Mouse (Mus musculus): ENCODE data around the gene Rfx7.
"Not testable (repeated sequence)": the region's sequence is repeated elsewhere in the genome, so short reads cannot be mapped to it uniquely, and the experiment has no call there.

Gene Rfx7

GRCm38 (mm10) chr9:72638951-72639842 lies 107.2 kb downstream of the Rfx7 start:
- in situ Hi-C loops (cut with MboI; ENCODE audit: low sequenced_read_pairs) = no loop called here

DNA sequence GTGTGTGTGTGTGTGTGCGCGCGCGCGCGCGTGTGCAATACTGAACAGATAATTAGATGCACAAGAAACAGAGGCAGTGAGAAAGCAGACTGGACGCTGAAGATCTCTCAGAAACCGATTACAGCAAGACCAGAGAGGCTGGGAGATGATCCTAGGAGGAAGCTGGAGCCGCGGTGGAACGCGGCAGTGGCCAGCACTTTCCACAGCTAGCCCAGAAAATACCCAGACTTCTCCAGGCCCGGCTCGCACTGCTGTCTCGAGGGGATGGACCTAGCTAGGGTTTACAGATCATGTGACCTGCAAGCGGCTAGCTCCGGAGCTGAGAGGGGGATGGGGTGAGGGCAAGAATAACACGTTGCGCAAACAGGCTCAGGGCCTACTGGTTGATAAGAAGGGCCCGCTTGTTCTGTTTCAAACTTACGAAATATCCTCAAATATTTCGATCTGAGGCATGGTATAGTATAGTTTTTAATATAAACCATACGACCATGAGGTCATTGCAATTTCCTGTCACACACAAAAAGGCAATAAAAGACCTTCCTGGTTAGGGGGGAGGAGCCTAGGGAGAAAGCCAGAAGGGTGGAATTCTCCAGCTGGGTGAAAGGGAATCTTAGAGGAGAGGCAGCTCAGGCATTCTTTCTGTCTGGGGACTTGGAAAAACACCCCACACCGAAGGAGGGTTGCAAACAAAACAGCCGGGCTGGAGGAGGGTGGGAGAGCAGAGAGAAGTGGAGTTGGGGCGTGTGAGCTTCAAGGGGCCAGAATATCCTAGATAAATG lies 108.0 kb downstream of the Rfx7 start:
- in situ Hi-C loops (cut with MboI; ENCODE audit: low sequenced_read_pairs) = no loop called here

DNA sequence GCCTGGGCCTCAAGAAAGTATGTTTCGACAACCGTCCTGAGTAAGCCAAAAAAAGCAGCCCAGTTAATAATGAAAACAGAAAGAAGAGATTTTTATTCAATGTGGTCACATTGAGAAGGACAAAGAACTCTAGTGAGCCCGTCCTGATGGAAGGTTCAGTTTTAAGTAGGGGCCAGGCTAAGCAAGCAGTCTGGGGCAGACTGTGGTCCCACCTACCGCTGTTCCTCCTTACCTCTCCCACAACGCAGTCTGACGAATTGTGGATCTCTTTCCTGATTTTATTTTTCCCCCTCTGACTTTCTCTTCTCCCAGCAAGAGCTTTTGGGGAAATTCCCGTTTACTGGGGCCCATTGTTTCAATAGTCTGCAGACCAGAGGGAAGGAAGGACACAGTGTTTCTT lies 108.6 kb downstream of the Rfx7 start:
- in situ Hi-C loops (cut with MboI; ENCODE audit: low sequenced_read_pairs) = no loop called here

DNA sequence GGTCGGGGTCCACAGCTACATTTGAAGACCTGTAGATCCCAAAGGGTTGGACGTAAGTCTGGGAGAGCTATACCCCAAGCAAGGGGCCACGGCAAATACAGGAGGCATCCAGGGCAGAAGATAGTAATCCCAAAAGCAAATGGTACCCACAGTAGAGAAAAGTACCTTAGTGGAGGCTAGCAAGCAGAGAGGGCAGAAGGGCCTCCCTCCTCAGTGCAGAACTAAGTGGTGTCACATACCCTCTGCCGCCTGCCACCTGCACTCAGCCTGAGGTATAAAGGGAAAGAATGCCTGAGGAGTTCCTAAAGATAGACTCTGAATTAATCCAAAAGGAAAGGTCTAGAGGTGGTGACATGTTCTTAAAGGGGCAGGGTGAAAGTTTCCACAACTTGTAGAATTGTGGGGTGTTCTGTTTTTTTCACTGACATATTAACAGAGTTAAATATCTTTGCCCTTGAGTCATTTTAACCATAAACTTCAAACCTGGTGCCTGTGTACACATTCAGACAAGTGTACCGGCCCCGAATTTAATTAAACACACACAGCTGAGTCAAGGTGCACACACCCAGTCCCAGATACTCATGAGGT lies 109.1 kb downstream of the Rfx7 start:
- in situ Hi-C loops (cut with MboI; ENCODE audit: low sequenced_read_pairs) = no loop called here

DNA sequence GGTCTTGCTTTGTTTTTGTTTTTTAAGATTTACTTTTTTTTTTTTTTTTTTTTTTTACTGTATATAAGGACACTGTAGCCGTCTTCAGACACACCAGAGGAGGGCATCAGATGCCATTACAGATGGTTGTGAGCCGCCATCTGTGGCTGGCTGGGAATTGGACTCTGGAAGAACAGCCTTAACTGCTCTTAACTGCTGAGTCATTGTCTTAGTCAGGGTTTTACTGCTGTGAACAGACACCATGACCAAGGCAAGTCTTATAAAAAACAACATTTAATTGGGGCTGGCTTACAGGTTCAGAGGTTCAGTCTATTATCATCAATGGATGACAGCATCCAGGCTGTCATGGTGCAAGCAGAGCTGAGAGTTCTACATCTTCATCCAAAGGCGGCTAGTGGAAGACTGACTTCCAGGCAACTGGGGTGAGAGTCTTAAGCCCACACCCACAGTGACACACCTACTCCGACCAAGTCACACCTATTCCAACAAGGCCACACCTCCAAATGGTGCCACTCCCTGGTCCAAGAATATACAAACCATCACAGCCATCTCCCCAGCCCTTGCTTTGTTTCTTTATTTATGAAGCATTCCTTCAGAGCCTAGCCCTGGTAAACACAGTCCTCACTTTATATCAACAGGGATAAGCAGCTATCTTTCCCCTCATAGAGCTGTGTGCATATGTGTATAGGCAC lies 110.9 kb downstream of the Rfx7 start:
- in situ Hi-C loops (cut with MboI; ENCODE audit: low sequenced_read_pairs) = not testable (repeated sequence)

DNA sequence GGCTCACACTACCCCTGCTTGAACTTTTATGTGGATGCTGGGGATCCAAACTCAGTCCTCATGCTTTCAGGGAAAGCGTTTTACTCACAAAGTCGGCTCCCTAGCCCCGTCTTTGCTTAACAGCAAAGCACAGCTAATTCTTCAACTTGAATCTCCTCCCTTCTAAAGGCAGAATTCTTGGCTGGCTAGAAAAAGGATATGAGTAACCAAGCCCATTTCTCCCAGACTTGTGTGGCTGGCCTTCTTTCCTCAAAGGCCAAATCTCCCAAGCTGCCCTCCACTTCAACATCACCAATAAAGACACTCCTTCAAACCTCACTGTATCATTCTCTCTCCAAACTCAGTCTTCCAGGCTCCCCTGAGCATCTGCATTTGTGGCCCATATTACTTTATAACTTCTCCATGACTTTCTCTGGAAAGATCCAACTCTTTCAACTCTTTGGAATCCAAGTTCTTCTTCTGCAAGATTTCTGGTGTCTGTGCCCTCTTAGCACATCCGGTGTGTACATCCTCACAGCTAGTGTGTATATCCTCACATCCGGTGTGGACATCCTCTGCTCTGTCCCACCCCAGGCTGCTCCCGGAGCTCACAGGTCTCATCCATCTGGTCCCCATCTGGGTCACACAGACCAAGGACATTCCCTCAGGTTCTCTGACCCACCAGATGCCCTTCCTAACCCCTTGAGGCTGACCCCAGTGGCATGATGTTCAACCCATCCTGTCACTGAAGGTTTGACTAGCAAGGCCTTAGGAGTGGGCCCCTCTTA lies 111.8 kb downstream of the Rfx7 start:
- in situ Hi-C loops (cut with MboI; ENCODE audit: low sequenced_read_pairs) = no loop called here

DNA sequence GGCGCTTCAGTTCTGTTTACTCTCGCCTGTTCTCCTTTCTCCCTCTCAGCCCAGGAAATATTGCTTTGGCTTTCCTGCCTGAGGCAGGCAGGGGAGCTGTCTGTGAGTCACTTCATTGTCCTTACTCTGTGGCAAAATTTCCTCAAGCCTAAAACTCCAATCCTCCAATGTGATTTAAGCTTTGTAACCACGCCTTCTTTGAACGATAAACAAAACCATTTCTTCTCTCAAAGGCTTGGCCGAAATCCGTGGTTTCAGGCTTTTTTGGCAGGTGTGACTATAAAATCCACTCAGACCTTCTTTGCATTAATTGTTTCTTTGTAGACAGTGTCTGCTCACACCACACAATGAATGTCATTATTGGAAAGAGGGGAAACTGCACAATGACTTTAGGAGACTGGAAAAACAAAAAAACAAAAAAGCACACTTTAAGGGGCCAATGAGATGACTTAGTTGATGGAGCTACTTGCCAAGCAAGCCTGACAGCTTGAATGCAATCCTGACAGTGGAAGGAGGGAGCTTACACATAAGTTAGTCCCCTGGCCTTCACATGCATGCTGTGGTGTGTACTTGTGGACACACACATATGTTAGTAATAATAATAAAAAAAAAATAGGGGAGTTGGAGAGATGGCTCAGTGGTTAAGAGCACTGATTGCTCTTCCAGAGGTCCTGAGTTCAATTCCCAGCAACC lies 112.5 kb downstream of the Rfx7 start:
- in situ Hi-C loops (cut with MboI; ENCODE audit: low sequenced_read_pairs) = no loop called here

DNA sequence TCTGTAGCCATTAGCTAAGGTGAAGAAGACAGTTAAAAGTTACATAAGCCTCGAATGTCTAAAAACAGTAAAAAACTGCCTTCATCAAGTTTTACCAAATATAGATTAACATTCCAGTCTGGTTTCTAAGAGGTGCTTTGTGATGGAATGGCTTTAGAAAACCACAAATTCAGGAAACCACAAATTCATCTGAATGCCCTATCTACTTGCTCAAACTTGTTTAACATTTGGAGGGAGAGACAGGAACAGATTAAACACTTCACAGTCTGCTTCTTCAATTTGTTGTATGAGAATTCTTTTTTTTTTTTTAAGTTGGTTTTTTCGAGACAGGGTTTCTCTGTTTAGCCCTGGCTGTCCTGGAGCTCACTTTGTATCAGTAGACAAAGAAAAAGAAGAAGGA lies 117.7 kb downstream of the Rfx7 start:
- in situ Hi-C loops (cut with MboI; ENCODE audit: low sequenced_read_pairs) = no loop called here

DNA sequence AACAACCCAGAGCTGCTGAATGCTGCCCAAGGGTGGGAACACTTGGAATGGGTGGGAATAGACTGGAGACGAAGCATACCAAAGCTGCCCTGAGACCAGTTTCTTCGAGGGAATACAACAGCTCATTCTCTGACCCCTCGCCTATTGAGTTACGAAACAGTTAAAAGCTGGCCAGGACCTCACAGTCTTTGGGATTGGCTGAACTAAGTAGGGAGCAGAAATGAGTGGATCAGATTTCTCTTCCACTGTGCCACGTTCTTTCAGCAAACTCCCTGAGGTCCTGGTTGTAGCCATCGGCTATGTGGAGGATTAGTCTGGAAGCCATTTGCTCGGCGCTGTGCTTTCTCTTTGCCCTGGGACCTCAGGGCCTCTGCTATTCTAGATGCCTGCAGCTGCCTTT lies 120.9 kb downstream of the Rfx7 start:
- in situ Hi-C loops (cut with MboI; ENCODE audit: low sequenced_read_pairs) = no loop called here

DNA sequence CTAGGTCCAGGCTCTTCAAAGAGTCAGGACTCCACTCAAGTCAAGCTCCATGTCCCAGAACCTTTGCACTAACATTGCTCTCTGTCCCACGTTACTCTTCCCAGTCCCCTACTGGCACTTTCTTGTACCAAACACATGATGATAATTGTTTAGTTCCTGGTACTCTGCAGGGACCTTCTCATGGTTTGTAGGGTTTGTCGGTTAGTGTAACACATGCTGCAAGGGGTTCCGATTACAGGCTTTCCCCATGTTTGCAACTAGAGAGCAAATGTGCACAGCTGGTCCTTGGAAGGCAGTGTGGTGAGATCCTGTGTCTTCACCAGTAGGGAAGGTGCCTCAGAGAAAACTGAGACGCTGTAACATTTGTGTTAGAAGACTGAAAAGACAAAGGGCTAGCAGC lies 121.5 kb downstream of the Rfx7 start:
- in situ Hi-C loops (cut with MboI; ENCODE audit: low sequenced_read_pairs) = no loop called here

- in situ Hi-C loops (cut with MboI; ENCODE audit: low sequenced_read_pairs) = no loop called here
Measured at GRCm38 (mm10) chr9:72654593-72655242, 122.7 kb downstream of the Rfx7 start.

DNA sequence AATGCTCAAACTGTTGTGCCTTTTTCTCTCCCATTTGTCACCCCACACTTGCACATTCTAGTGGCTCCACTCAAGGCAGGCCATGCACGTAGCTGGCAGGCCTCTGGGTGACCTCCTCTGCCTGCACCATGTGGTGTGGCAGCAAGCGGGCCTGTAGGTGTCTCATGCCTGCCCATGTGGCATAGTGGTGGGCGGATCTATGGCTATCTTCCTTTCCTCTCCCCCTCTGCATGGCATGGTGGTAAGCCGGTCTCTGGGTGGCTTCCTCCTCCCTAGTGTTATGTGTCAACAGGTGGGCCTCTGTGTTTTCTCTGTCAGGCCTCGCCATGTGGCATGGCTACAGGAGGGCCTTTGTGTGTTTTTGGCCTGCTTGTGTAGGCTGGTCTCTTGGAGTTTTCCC lies 123.6 kb downstream of the Rfx7 start:
- in situ Hi-C loops (cut with MboI; ENCODE audit: low sequenced_read_pairs) = no loop called here

- in situ Hi-C loops (cut with MboI; ENCODE audit: low sequenced_read_pairs) = no loop called here
Measured at GRCm38 (mm10) chr9:72656491-72656890, 124.5 kb downstream of the Rfx7 start.

DNA sequence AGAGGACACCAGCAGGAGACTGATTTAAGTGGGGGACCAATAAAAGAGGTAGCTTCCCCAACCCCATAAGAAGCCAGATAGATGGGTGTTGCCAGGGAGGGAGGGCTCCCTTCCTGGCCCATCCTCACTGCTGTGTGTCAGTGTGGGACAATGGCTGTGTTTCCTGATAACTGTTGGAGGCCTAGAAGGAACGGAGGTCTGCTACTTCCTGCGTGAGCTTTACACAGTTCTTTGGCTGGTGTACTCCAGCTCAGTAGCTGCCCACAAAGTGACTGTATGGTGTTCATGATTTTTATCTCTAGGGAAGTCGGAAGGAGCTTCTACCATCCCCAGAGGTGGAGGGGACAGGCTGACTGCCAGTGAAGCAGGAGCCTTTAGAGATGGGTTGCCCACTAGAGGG lies 124.9 kb downstream of the Rfx7 start:
- in situ Hi-C loops (cut with MboI; ENCODE audit: low sequenced_read_pairs) = no loop called here

GRCm38 (mm10) chr9:72657694-72658093 lies 125.7 kb downstream of the Rfx7 start:
- in situ Hi-C loops (cut with MboI; ENCODE audit: low sequenced_read_pairs) = no loop called here

DNA sequence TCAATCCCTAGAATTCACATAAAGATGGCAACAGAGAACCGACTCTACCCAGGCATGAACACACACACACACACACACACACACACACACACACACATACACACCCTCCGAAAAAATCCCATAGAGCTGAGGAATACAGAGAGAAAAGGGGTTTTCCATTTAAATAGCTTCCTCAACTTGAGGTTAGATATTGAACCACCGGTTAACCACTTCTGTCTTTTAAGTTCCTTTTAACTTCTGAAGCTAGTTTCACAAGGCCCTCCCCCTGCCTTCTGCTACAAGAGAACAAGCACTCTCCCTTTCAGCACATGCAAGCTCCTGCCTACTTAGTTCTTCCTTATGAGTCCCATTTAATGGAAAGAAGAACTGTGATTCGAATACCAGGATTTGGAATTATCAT lies 128.1 kb downstream of the Rfx7 start:
- in situ Hi-C loops (cut with MboI; ENCODE audit: low sequenced_read_pairs) = no loop called here

GRCm38 (mm10) chr9:72660911-72661310 lies 128.9 kb downstream of the Rfx7 start:
- in situ Hi-C loops (cut with MboI; ENCODE audit: low sequenced_read_pairs) = no loop called here

DNA sequence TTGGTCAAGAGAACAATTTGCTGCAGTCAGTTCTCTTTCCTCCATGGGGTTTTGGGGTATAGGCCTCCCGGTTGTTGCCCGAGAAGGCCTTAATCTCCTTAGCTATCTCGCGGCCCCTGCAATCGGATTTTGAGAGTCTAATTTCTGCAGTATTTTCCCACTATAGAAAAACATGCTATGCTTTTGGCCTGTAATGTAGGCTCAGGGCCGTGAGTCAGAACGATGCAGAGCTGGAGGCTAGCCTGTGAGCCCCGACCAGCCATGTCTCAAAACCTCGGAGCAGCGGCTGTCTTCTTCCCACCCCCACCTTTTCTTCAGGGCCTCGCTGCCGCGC lies 129.5 kb downstream of the Rfx7 start:
- in situ Hi-C loops (cut with MboI; ENCODE audit: low sequenced_read_pairs) = no loop called here

DNA sequence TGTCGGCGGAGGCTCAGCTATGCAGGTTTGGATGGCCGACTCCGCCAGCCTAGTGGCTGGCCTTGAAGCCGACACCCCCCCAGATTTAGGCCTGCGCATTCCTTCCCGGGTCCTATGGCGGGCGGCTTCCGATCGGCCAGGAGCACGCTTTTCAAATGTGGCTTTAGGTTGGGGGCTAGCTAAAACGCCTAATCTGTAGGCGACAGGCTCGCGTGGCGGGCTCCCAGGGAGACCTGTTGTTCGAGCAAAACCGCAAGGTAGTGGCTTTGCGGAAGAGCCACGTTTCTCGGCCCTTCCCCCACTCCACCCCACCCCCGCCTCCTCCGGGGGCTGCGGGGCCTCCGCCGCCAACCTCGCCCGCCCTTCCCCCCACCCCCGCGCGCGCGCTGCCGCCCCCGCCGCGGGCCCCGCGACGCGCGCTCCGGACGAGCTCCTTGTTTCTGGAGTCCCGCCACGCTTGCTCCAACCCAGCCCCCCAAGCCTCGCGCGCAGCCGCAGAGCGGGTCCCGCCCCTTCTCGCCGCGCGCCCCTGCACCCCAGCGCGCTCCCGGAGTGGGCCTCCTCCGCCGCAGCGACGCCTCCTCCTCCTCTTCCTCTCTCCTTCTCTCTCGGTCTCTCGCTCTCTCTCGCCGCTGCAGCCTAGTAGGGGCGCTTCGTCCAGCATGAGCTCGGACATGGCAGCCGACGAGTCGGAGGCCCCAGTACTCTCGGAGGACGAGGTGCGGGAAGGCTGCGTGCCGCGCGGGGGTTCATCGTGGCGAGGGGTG lies 130.0 kb downstream of the Rfx7 start, which contains the start of gene Nedd4:
Gene Nedd4, plus strand, starts transcription at position 452 of the 767 bp plus-strand sequence.
- in situ Hi-C loops (cut with MboI; ENCODE audit: low sequenced_read_pairs) = no loop called here

All from CH12F3 (cell line).